Mouse (Mus musculus): ENCODE measurements around the gene Padi6. TPM values are rescaled to one million over a fixed set of nuclear protein-coding genes. Genes with fewer than 3 reads are reported as not detected.

Gene Padi6
- total RNA-seq, 2 experiments from 2014 or later, result 0.66 TPM; not detected in 1

GRCm38 (mm10) chr4:140753366-140753765 lies 10.9 kb upstream of the Padi6 start:
- no peak for DNase-seq (ENCODE audit: low spot score in 2 of 2)

- DNase-seq (ENCODE audit: low spot score in 2 of 2), result no peak
Measured at GRCm38 (mm10) chr4:140750328-140750727, 7.9 kb upstream of the Padi6 start.

- no peak for DNase-seq (ENCODE audit: low spot score in 2 of 2)
Measured at GRCm38 (mm10) chr4:140747978-140748377, 5.5 kb upstream of the Padi6 start.

- DNase-seq (ENCODE audit: low spot score in 2 of 2), result peak; percentile 61 to 66
Measured at GRCm38 (mm10) chr4:140744654-140745053, 2.2 kb upstream of the Padi6 start.

GRCm38 (mm10) chr4:140743086-140743485 lies 643 bp upstream of the Padi6 start:
- no peak for DNase-seq (ENCODE audit: low spot score in 2 of 2)

GRCm38 (mm10) chr4:140741401-140741800 lies 1.0 kb downstream of the Padi6 start:
- peak; percentile 19 to 26 for DNase-seq (ENCODE audit: low spot score in 2 of 2)

GRCm38 (mm10) chr4:140740655-140741054 lies 1.8 kb downstream of the Padi6 start:
- DNase-seq (ENCODE audit: low spot score in 2 of 2), result no peak

GRCm38 (mm10) chr4:140732871-140733270 lies 9.6 kb downstream of the Padi6 start:
- DNase-seq (ENCODE audit: low spot score in 2 of 2), result no peak

GRCm38 (mm10) chr4:140731654-140732053 lies 10.8 kb downstream of the Padi6 start:
- DNase-seq (ENCODE audit: low spot score in 2 of 2), result no peak

- no peak for DNase-seq (ENCODE audit: low spot score in 2 of 2)
Measured at GRCm38 (mm10) chr4:140726907-140727306, 15.5 kb downstream of the Padi6 start.

- peak in 1 of 2 experiments; percentile 53 for DNase-seq (ENCODE audit: low spot score in 2 of 2)
Measured at GRCm38 (mm10) chr4:140724739-140725138, 17.7 kb downstream of the Padi6 start.

GRCm38 (mm10) chr4:140723801-140724200 lies 18.6 kb downstream of the Padi6 start:
- no peak for DNase-seq (ENCODE audit: low spot score in 2 of 2)

GRCm38 (mm10) chr4:140723192-140723591 lies 19.3 kb downstream of the Padi6 start:
- no peak for DNase-seq (ENCODE audit: low spot score in 2 of 2)

- no peak for DNase-seq (ENCODE audit: low spot score in 2 of 2)
Measured at GRCm38 (mm10) chr4:140722710-140723109, 19.7 kb downstream of the Padi6 start.

GRCm38 (mm10) chr4:140721968-140722490 lies 20.4 kb downstream of the Padi6 start:
- DNase-seq (ENCODE audit: low spot score in 2 of 2), result no peak

- DNase-seq (ENCODE audit: low spot score in 2 of 2), result no peak
Measured at GRCm38 (mm10) chr4:140720091-140720490, 22.4 kb downstream of the Padi6 start.

GRCm38 (mm10) chr4:140718436-140718835 lies 24.0 kb downstream of the Padi6 start:
- DNase-seq (ENCODE audit: low spot score in 2 of 2), result no peak

- no peak for DNase-seq (ENCODE audit: low spot score in 2 of 2)
Measured at GRCm38 (mm10) chr4:140716994-140717393, 25.4 kb downstream of the Padi6 start.

GRCm38 (mm10) chr4:140714586-140714985 lies 27.9 kb downstream of the Padi6 start:
- DNase-seq (ENCODE audit: low spot score in 2 of 2), result no peak

- peak; percentile 98 to 99 for DNase-seq (ENCODE audit: low spot score in 2 of 2)
Measured at GRCm38 (mm10) chr4:140713480-140714365, 28.7 kb downstream of the Padi6 start.

- DNase-seq (ENCODE audit: low spot score in 2 of 2), result no peak
Measured at GRCm38 (mm10) chr4:140711360-140711759, 31.1 kb downstream of the Padi6 start.

- no peak for DNase-seq (ENCODE audit: low spot score in 2 of 2)
Measured at GRCm38 (mm10) chr4:140710781-140711180, 31.7 kb downstream of the Padi6 start.

GRCm38 (mm10) chr4:140709617-140710016 lies 32.8 kb downstream of the Padi6 start:
- DNase-seq (ENCODE audit: low spot score in 2 of 2), result no peak

Measured in left cerebral cortex, adult 18-20 months (tissue).